Mouse (Mus musculus) cortical plate, adult 2 months (tissue): ENCODE measurements at regions not wholly inside any gene's neighbourhood (a gene's known extent, or its start where the extent isn't known, plus 50 kb on each side); places are given as distances from the start of the nearest gene placed in this dataset.

Source experiments
- CTCF ChIP-seq: fragments of 200-500 bp; IDR thresholded peaks from 2 replicates; pipeline ENCODE4 v1.5.1; 2011; ENCODE audit warnings: mild to moderate bottlenecking, control low read depth, low read length; ENCODE audit not compliant: insufficient read depth; ENCODE audit errors: extremely low read depth
- POLR2A ChIP-seq: fragments of 200-500 bp; IDR thresholded peaks from 2 replicates; pipeline ENCODE4 v1.6.1; 2011; ENCODE audit warnings: mild to moderate bottlenecking, low read length, control low read depth; ENCODE audit not compliant: insufficient read depth; ENCODE audit errors: extremely low read depth

- TF ChIP-seq CTCF = no peak
- no peak for TF ChIP-seq POLR2A
Observed at GRCm38 (mm10) chr5:77494601-77495000, 86.8 kb upstream of the Igfbp7 start.
